Mouse (Mus musculus) thymus, adult 2 months (tissue): ENCODE measurements around the gene Snrpg.

Experiments used
- CTCF ChIP-seq: fragments of 200-500 bp; IDR thresholded peaks from 2 replicates; pipeline ENCODE4 v1.5.1; 2012; ENCODE audit warnings: mild to moderate bottlenecking, control low read depth, low read length, moderate library complexity, borderline replicate concordance; ENCODE audit not compliant: control insufficient read depth, poor library complexity, insufficient read depth; ENCODE audit errors: extremely low read depth
- POLR2A ChIP-seq: fragments of 200-500 bp; IDR thresholded peaks from 2 replicates; pipeline ENCODE4 v1.6.1; 2012; ENCODE audit warnings: mild to moderate bottlenecking, low read length, control low read depth, moderate library complexity; ENCODE audit not compliant: control insufficient read depth, poor library complexity, insufficient read depth; ENCODE audit errors: extremely low read depth

DNA sequence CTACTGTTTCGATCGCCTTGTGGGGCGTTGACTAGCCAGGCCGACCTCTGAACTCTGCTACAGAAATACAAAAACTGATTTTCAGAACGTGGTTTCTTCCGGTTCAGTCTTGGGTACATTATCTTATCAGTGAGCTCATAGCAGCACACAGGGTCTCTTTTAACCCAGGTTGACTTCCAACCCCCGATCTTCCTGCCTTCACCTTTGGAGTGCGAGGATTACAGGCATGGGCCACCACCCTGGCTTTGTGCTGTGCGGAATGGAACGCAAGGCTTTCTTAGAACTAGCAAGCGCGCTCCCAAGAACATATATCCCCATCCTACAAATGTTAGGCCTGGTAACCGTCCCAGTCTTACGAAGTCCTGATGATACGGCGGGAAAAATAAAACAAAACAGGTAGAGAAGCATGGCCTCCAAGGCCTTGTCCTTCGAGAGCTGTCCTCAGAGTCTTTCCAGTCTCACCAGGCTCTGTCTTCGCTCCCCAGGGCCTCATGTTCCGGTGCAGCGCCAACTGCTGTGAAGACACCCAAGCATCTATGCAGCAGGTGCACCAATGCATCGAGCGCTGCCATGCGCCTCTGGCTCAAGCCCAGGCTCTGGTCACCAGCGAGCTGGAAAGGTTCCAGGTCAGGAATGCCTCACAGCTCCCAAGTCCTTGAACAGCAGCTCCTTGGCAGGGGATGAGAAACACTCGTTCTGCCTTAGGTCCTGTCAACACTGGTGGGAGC lies 4.8 kb upstream of the Snrpg start:
- no peak for TF ChIP-seq CTCF
- no peak for TF ChIP-seq POLR2A
